Mouse (Mus musculus) heart, embryonic 11.5 days (tissue): ENCODE measurements around the gene 4930550L24Rik. TPM values are rescaled to one million over a fixed set of nuclear protein-coding genes. Genes with fewer than 3 reads are reported as not detected.

Experiments
- ATAC-seq: fragments of 200-750 bp; cut with Nextera tagmentation; replicated peaks from 2 replicates; pipeline ENCODE4 v1.8.0; 2017; ENCODE audit warnings: moderate library complexity; ENCODE audit not compliant: insufficient number of reproducible peaks, low FRiP score, low TSS enrichment
- H3K27ac ChIP-seq: fragments of 300-500 bp; sonication (generic); 2 replicates; pipeline ENCODE4 v1.5.1; 2014; ENCODE audit warnings: mild to moderate bottlenecking, low read depth, low read length
- H3K27me3 ChIP-seq: fragments of 300-500 bp; sonication (generic); 2 replicates; pipeline ENCODE4 v1.6.1; 2014; ENCODE audit warnings: mild to moderate bottlenecking, low read length, mixed read lengths; ENCODE audit not compliant: control insufficient read depth, insufficient read depth
- H3K36me3 ChIP-seq: fragments of 300-500 bp; sonication (generic); 2 replicates; pipeline ENCODE4 v1.6.1; 2014; ENCODE audit warnings: mild to moderate bottlenecking, low read length, moderate library complexity, mixed read lengths; ENCODE audit not compliant: control insufficient read depth, insufficient read depth
- H3K4me1 ChIP-seq: fragments of 300-500 bp; sonication (generic); 2 replicates; pipeline ENCODE4 v1.6.1; 2014; ENCODE audit warnings: low read length; ENCODE audit not compliant: control insufficient read depth, insufficient read depth
- H3K4me2 ChIP-seq: fragments of 300-500 bp; sonication (generic); 2 replicates; pipeline ENCODE4 v1.6.1; 2014; ENCODE audit warnings: mild to moderate bottlenecking, moderate library complexity
- H3K4me3 ChIP-seq: fragments of 300-500 bp; sonication (generic); 2 replicates; pipeline ENCODE4 v1.5.1; 2014; ENCODE audit warnings: low read depth, low read length
- H3K9ac ChIP-seq: fragments of 300-500 bp; sonication (generic); 2 replicates; pipeline ENCODE4 v1.6.1; 2014; ENCODE audit warnings: mild to moderate bottlenecking, low read depth, low read length, moderate library complexity
- H3K9me3 ChIP-seq: fragments of 300-500 bp; sonication (generic); replicated peaks from 2 replicates; pipeline ENCODE4 v1.6.1; 2016; ENCODE audit warnings: low read length; ENCODE audit not compliant: control insufficient read depth
- WGBS: fragments of 180-500 bp; shearing (Covaris S2); extraction: QIAGEN DNeasy Blood & Tissue Kit; methylation state at CpG from one replicate; pipeline ENCODE4 v1.1.7; 2014; ENCODE audit not compliant: insufficient replicate concordance; 5-methylcytosine and 5-hydroxymethylcytosine counted together
- polyA plus RNA-seq: library from polyadenylated mRNA; unstranded; fragments of >200 nt; fragmentation: Nextera tagmentation; extraction: Ambion mirVana; gene quantifications from 2 replicates; pipeline ENCODE4 v1.2.1, GENCODE M21; 2014

4930550L24Rik gene
- 0.10 and 0.18 TPM in 2 replicates for polyA plus RNA-seq

DNA sequence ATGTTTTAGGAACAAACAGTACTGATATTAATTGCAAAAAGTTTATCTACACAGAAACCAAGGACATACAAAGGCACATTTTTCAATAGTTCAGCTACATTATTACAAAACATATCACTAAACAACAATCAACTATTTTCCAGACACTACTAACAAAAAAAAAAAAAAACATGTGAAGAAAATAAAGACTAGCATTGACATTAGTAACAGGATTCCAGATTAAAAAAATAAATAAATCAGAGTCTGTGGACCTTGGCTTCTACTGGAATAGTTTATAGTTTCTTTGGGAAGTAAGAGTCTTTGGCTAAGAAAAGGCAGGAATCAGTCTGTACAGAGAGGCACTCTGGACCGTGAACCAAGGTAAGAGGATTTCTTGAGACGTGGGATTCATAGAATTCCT is at the start of gene 4930550L24Rik:
Gene 4930550L24Rik (plus strand): TSS at position 301 of the 400 bp plus-strand sequence.
- no peak for ATAC-seq
- Histone ChIP-seq H3K4me2 (no peak within 1 kb of the TSS), H3K4me1 (no peaks in the 10 kb centered on the region), H3K27ac (no peak within 1 kb of the TSS), H3K36me3 (no peaks in the 10 kb centered on the region), H3K9ac (no peak within 1 kb of the TSS), H3K9me3 (no peaks in the 10 kb centered on the region), H3K27me3 (no peaks in the 10 kb centered on the region), H3K4me3 (no peak within 1 kb of the TSS)
- WGBS = 76% methylated on average over 2 of the region's 2 CpGs

DNA sequence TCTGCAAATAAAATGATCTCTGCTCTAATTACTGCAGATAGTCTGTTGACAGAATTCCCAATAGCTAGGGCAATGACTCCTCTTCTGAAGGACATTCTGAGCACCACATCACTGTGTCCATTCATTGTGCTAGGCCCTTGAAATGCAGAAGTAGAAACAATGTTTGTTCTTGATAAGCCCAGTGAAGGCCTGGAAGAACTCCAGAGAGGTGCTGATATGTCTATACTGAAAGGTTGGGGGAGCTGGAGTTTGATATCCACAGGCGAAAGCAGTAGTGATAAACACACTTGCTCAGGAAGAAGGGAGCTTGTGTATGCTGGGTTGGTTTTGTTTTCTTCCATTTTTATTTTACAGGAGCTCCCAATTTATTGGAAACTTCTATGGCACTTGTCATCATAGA is 8.4 kb upstream of the 4930550L24Rik start:
- ATAC-seq = no peak
- WGBS = 15% methylated on average over 1 of the region's 1 CpGs

DNA sequence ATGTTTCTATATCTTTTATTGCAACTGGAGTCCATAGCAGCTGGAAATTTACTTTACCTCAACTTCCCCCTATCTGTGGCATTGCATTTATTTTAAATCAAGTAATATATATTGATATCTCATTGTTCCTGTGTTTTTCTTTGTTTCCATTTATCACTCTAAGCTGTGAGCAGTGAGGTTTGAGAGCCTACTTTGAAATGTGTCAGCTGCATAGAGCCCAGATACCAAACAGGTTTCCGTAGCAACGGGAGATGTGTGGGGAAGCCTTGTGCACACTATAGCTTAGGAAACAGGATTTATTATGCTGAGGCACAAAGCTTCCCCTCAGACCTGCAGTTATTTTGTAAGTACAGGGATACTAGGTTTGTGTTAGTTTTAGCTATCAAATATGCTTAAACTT is 58.8 kb downstream of the 4930550L24Rik start:
- Histone ChIP-seq H3K27me3 (no peaks in the 10 kb centered on the region), H3K4me1 (no peaks in the 10 kb centered on the region), H3K9ac (no peak overlapping the region), H3K36me3 (no peaks in the 10 kb centered on the region), H3K4me2 (no peak overlapping the region), H3K9me3 (no peaks in the 10 kb centered on the region), H3K4me3 (no peak overlapping the region), H3K27ac (no peak overlapping the region)
- WGBS = 82% methylated on average over 2 of the region's 2 CpGs
- ATAC-seq = no peak

More for the DNA sequence above, 8.4 kb upstream of the 4930550L24Rik start:
- H3K9ac ChIP-seq = no peak overlapping the region
- no peaks in the 10 kb centered on the region for H3K4me1 ChIP-seq
- no peaks in the 10 kb centered on the region for H3K27me3 ChIP-seq
- no peak overlapping the region for H3K27ac ChIP-seq
- H3K4me3 ChIP-seq = no peak overlapping the region
- no peaks in the 10 kb centered on the region for H3K36me3 ChIP-seq
- H3K4me2 ChIP-seq = no peak overlapping the region
- H3K9me3 ChIP-seq = no peaks in the 10 kb centered on the region
